Mouse (Mus musculus): ENCODE results near the gene Ctrc. TPM values are rescaled to one million over a fixed set of nuclear protein-coding genes. Genes with fewer than 3 reads are reported as not detected.
A peak's percentile ranks its signal among the peaks of the same experiment; 100 is the strongest.

The Ctrc gene
- polyA plus RNA-seq, 1 experiment from 2014 or later: not detected

DNA sequence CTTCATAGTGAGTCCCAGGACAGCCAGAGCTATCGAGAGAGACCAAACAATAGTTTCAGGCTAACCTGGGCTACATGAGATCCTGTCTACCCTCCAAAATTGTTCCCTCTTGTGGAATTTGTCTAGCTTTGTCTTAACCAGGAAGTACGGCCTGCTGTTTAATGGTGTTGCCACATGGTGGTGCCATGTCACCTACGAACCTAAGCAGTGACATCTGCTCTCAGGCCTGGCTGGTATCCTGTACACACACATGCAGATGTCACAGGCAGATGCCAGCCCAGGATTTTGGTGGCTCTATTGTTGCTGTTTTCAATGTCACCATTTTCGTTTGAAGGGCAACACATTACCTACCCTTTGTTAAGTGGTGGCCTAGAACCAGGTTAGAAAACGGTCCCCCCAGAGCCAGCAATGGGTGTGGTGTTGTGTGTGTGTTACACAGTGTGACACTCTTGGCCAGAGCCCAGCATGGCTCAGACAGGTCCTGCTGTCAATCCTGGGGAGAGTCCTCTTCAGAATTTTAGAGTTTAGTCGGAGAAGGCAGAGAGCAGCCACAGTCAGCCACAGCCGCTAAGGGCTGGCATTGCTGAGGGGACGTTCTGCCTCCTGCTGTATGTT lies 36.2 kb downstream of the Ctrc start:
- Histone ChIP-seq H3K9me3 (no peaks in the 10 kb centered on the region), H3K27ac (no peak overlapping the region), H3K4me3 (no peak overlapping the region), H3K27me3 (ENCODE audit: insufficient read depth, poor library complexity, severe bottlenecking) (no peaks in the 10 kb centered on the region), H3K36me3 (peaks cover 98% of the 10 kb centered on the region), H3K4me1 (no peaks in the 10 kb centered on the region)
- DNase-seq (ENCODE audit: low spot score): no peak
- 76% methylated on average over 8 of the region's 8 CpGs for WGBS

DNA sequence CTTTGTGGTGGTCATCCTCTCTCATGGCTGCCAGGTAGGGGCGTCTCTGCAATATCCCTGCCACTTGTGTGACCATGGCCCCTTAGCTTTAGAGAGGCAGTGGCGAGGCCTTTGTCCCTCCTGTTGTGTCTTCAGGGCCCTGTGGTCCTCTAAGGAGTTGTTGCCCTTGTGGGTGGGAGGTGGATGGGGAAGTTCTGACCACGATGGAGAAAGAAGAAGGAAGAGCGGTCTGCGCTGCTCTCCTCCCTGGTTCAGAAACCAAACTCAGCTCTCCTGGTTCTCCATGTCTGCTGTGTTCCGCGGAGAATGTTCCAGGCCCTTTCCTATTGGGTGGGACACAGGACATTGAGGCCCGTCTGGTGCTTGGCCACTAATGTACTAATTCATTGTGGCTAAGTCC lies 40.3 kb downstream of the Ctrc start:
- Histone ChIP-seq H3K36me3 (peaks cover 81% of the 10 kb centered on the region), H3K4me1 (no peaks in the 10 kb centered on the region), H3K9me3 (no peaks in the 10 kb centered on the region), H3K27me3 (ENCODE audit: insufficient read depth, poor library complexity, severe bottlenecking) (no peaks in the 10 kb centered on the region), H3K4me3 (no peak overlapping the region), H3K27ac (no peak overlapping the region)
- 94% methylated on average over 8 of the region's 8 CpGs for WGBS
- DNase-seq (ENCODE audit: low spot score): no peak

GRCm38 (mm10) chr4:141804105-141804504 lies 42.1 kb downstream of the Ctrc start:
- no peaks in the 10 kb centered on the region for H3K9me3 ChIP-seq
- H3K4me3 ChIP-seq: no peak overlapping the region
- H3K36me3 ChIP-seq: peaks cover 63% of the 10 kb centered on the region
- no peaks in the 10 kb centered on the region for H3K4me1 ChIP-seq
- no peak overlapping the region for H3K27ac ChIP-seq
- no peak for DNase-seq (ENCODE audit: low spot score)
- no peaks in the 10 kb centered on the region for H3K27me3 ChIP-seq (ENCODE audit: insufficient read depth, poor library complexity, severe bottlenecking)
- 81% methylated on average over 4 of the region's 4 CpGs for WGBS

- Histone ChIP-seq H3K36me3 (peaks cover 28% of the 10 kb centered on the region), H3K9me3 (no peaks in the 10 kb centered on the region), H3K4me3 (no peak overlapping the region), H3K27ac (no peak overlapping the region), H3K27me3 (ENCODE audit: insufficient read depth, poor library complexity, severe bottlenecking) (no peaks in the 10 kb centered on the region), H3K4me1 (peaks cover 11% of the 10 kb centered on the region)
- DNase-seq (ENCODE audit: low spot score): no peak
- WGBS: 87% methylated on average over 5 of the region's 5 CpGs
Observed at GRCm38 (mm10) chr4:141797545-141797944, 48.6 kb downstream of the Ctrc start.

GRCm38 (mm10) chr4:141796954-141797353 lies 49.2 kb downstream of the Ctrc start:
- H3K36me3 ChIP-seq: peaks cover 28% of the 10 kb centered on the region
- H3K4me1 ChIP-seq: peaks cover 11% of the 10 kb centered on the region
- H3K4me3 ChIP-seq: no peak overlapping the region
- no peak for DNase-seq (ENCODE audit: low spot score)
- no peaks in the 10 kb centered on the region for H3K27me3 ChIP-seq (ENCODE audit: insufficient read depth, poor library complexity, severe bottlenecking)
- WGBS: 93% methylated on average over 4 of the region's 4 CpGs
- H3K9me3 ChIP-seq: no peaks in the 10 kb centered on the region
- H3K27ac ChIP-seq: no peak overlapping the region

DNA sequence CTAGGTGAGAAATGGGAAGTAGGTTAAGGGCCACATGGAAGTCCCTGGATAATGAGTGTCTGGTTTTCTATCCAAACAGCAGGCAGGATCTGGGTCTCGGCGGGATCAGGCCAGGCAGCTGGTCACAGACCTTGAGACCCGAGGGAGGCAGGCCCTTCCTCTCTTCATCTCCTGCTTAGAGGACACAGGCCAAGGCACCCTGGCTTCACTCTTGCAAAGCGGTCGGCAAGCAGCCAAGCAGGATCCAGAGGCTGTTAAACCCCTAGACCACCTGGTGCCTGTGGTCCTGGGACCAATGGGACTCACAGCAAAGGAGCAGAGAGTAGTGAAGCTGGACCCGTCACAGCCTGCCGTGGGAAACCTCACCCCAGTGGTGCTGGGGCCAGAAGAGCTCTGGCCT lies 49.8 kb downstream of the Ctrc start:
- Histone ChIP-seq H3K4me3 (no peak overlapping the region), H3K9me3 (no peaks in the 10 kb centered on the region), H3K27ac (no peak overlapping the region), H3K27me3 (ENCODE audit: insufficient read depth, poor library complexity, severe bottlenecking) (no peaks in the 10 kb centered on the region), H3K4me1 (peaks cover 11% of the 10 kb centered on the region), H3K36me3 (peaks cover 28% of the 10 kb centered on the region)
- no peak for DNase-seq (ENCODE audit: low spot score)
- 90% methylated on average over 7 of the region's 7 CpGs for WGBS

DNA sequence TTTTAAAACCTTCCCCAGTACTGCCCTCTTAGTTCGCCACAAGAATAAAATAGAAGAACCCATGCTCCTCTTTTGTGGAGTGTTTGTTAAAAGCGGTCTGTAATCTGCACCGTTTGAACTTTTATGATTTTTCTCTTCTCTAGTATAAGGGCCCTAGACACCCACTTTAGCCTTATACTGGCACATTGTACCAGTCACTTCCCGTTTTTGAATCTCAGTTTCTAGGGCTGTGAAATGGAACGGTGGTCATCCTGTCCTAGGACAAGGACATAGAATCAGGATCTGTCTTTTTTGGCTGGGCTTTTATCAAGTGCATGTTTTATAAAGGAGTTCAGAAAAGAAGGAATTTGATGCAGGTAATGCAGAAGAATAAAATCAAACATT lies 52.0 kb downstream of the Ctrc start:
- DNase-seq (ENCODE audit: low spot score): no peak
- peak overlapping the region; percentile 93 for H3K27ac ChIP-seq
- 19% methylated on average over 5 of the region's 5 CpGs for WGBS
- H3K9me3 ChIP-seq: no peaks in the 10 kb centered on the region
- H3K27me3 ChIP-seq (ENCODE audit: insufficient read depth, poor library complexity, severe bottlenecking): no peaks in the 10 kb centered on the region
- H3K4me3 ChIP-seq: peak overlapping the region; percentile 84
- H3K36me3 ChIP-seq: peaks cover 28% of the 10 kb centered on the region
- peaks cover 17% of the 10 kb centered on the region for H3K4me1 ChIP-seq

GRCm38 (mm10) chr4:141793282-141794151 lies 52.6 kb downstream of the Ctrc start, which contains the start of gene Casp9:
Gene Casp9, plus strand, starts transcription at chr4:141793612.
- H3K9me3 ChIP-seq: no peaks in the 10 kb centered on the region
- peak; percentile 99 for DNase-seq (ENCODE audit: low spot score)
- under 1% methylated on average over 79 of the region's 80 CpGs for WGBS
- peak within 1 kb of the TSS; percentile 84 for H3K4me3 ChIP-seq
- peaks cover 17% of the 10 kb centered on the region for H3K4me1 ChIP-seq
- H3K27ac ChIP-seq: peak within 1 kb of the TSS; percentile 93
- no peaks in the 10 kb centered on the region for H3K27me3 ChIP-seq (ENCODE audit: insufficient read depth, poor library complexity, severe bottlenecking)
- peaks cover 25% of the 10 kb centered on the region for H3K36me3 ChIP-seq

DNA sequence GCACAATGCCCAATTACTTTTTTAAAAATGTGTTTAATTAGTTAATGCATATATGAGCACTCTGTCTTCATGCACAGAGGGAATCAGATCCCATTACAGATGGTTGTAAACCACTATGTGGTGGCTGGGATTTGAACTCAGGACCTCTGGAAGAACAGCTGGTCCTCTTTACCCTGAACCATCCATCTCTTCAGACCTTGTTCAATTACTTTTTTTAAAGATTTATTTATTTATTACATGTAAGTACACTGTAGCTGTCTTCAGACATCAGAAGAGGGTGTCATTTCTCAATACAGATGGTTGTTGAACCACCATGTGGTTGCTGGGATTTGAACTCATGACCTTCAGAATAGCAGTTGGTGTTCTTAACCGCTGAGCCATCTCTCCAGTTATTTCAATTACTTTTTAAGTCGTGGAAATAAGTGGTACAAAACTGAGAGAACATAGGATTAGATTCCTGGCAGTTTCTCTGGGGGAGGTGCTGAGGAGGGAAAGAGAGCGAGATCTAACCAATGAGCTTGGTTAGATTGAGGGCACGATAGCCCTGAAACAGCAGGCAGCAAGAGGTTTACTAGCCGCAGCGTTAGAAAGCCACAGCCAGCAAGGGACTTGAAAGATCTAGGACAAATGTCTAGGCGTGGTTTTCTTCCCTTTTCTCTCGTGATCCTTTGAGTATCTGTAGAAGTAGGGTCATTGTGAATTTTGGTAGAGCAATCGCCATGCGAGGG lies 53.4 kb downstream of the Ctrc start:
- Histone ChIP-seq H3K4me1 (peaks cover 17% of the 10 kb centered on the region), H3K9me3 (no peaks in the 10 kb centered on the region), H3K27me3 (ENCODE audit: insufficient read depth, poor library complexity, severe bottlenecking) (no peaks in the 10 kb centered on the region), H3K4me3 (peak overlapping the region; percentile 84), H3K27ac (peak overlapping the region; percentile 93), H3K36me3 (peaks cover 23% of the 10 kb centered on the region)
- WGBS: 14% methylated on average over 10 of the region's 10 CpGs
- no peak for DNase-seq (ENCODE audit: low spot score)

- H3K9me3 ChIP-seq: no peaks in the 10 kb centered on the region
- peaks cover 22% of the 10 kb centered on the region for H3K36me3 ChIP-seq
- whole genome bisulfite sequencing: 84% methylated on average over 8 of the region's 8 CpGs
- DNase-seq (ENCODE audit: low spot score): no peak
- no peaks in the 10 kb centered on the region for H3K27me3 ChIP-seq (ENCODE audit: insufficient read depth, poor library complexity, severe bottlenecking)
- no peak overlapping the region for H3K27ac ChIP-seq
- peaks cover 17% of the 10 kb centered on the region for H3K4me1 ChIP-seq
- H3K4me3 ChIP-seq: no peak overlapping the region
Observed at GRCm38 (mm10) chr4:141791951-141792350, 54.2 kb downstream of the Ctrc start.

DNA sequence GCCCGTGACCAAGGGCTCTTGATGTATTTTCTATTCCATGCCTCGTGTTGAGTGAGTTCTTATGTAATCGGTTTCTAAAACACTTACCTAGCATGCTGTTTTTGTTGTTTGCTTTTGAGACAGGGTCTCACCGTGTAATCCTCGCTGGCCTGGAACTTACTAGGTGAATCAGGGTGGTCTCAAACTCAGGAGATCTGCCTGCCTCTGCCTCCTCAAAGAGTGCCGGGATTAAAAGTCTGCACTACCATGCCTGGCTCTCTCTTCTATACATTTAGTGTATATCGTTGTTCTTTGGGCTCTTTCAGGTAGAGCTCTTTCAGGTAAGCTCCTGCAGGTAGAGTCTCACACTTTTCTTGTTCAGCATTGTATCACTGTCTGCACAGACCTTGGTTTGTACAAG lies 54.7 kb downstream of the Ctrc start:
- no peak overlapping the region for H3K27ac ChIP-seq
- H3K4me1 ChIP-seq: peaks cover 17% of the 10 kb centered on the region
- H3K36me3 ChIP-seq: peaks cover 21% of the 10 kb centered on the region
- WGBS: 87% methylated on average over 7 of the region's 7 CpGs
- DNase-seq (ENCODE audit: low spot score): no peak
- no peak overlapping the region for H3K4me3 ChIP-seq
- no peaks in the 10 kb centered on the region for H3K9me3 ChIP-seq
- no peaks in the 10 kb centered on the region for H3K27me3 ChIP-seq (ENCODE audit: insufficient read depth, poor library complexity, severe bottlenecking)

DNA sequence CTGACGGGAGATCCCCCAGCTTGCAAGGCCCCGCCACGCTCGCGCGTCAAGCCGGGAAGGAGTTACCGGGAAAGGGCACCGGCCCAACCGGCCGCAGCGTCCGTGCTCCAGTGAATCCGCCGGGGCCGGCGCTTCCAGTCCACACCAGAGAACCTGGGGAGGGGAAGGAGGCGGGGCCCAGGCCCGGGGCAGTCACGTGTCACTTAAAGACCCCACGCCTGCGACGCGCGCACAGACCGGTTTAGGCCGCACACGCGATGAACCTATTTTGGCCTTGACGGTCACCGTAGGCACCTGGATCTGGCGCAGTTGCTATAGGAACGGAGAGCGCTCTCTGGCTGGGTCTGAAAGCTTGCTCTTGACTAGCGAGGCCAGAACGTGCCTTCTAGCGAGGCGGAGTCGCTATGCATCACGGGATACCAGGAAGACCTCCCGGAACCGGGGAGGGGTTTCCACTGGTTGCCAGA lies 55.6 kb downstream of the Ctrc start, which contains the start of gene Dnajc16:
Gene Dnajc16, minus strand, starts transcription at position 408 of the 467 bp plus-strand sequence.
- H3K27me3 ChIP-seq (ENCODE audit: insufficient read depth, poor library complexity, severe bottlenecking): no peaks in the 10 kb centered on the region
- peaks cover 25% of the 10 kb centered on the region for H3K36me3 ChIP-seq
- peak within 1 kb of the TSS; percentile 93 for H3K27ac ChIP-seq
- peak within 1 kb of the TSS; percentile 87 for H3K4me3 ChIP-seq
- peak; percentile 100 for DNase-seq (ENCODE audit: low spot score)
- no peaks in the 10 kb centered on the region for H3K9me3 ChIP-seq
- peaks cover 17% of the 10 kb centered on the region for H3K4me1 ChIP-seq
- under 1% methylated on average over 42 of the region's 42 CpGs for whole genome bisulfite sequencing

Data from heart, embryonic 10.5 days (tissue).